Mouse (Mus musculus) MEL (cell line): ENCODE results near the gene Ccdc158. TPM values are rescaled to one million over a fixed set of nuclear protein-coding genes. Genes with fewer than 3 reads are reported as not detected.

ENCODE experiments used
- DNase-seq: peaks from one replicate; pipeline ENCODE4 v3.0.0; 2011; ENCODE audit warnings: low read depth, low spot score
- H3K27ac ChIP-seq: 2 replicates; pipeline ENCODE4 v1.5.1; 2012; ENCODE audit warnings: low read depth, mild to moderate bottlenecking, control low read depth, low read length, moderate library complexity; ENCODE audit not compliant: control insufficient read depth
- H3K27me3 ChIP-seq, 2 experiments: fragments of 150-350 bp in 1 of 2; sonication (generic) in 1 of 2; 2 replicates each; pipeline ENCODE4 v1.6.1; 2012; ENCODE audit warnings: low read length in 2 of 2, mild to moderate bottlenecking in 2 of 2, improper control_type of control experiment in 1 of 2, moderate library complexity in 1 of 2; ENCODE audit not compliant: insufficient read depth in 2 of 2, control insufficient read depth in 1 of 2
- H3K36me3 ChIP-seq, 2 experiments: 2 replicates each; pipeline ENCODE4 v1.6.1; 2012 to 2014; ENCODE audit warnings: low read length in 2 of 2, improper control_type of control experiment in 1 of 2, inconsistent platforms in 1 of 2, mild to moderate bottlenecking in 1 of 2; ENCODE audit not compliant: insufficient read depth in 2 of 2, control insufficient read depth in 1 of 2
- H3K4me1 ChIP-seq, 2 experiments: fragments of 150-350 bp in 1 of 2; sonication (generic) in 1 of 2; 2 replicates each; pipeline ENCODE4 v1.6.1; 2012; ENCODE audit warnings: low read length in 2 of 2, improper control_type of control experiment in 1 of 2, mild to moderate bottlenecking in 1 of 2; ENCODE audit not compliant: insufficient read depth in 2 of 2, control insufficient read depth in 1 of 2
- H3K4me3 ChIP-seq, 2 experiments: fragments of 150-350 bp in 1 of 2; sonication (generic) in 1 of 2; 2 replicates each; pipeline ENCODE4 v1.5.1; 2012; ENCODE audit warnings: low read depth in 2 of 2, low read length in 2 of 2, mild to moderate bottlenecking in 2 of 2, moderate library complexity in 2 of 2, control low read depth in 1 of 2, improper control_type of control experiment in 1 of 2; ENCODE audit not compliant: control insufficient read depth in 1 of 2, insufficient read depth in 1 of 2
- H3K79me2 ChIP-seq: 2 replicates; pipeline ENCODE4 v1.6.1; 2012; ENCODE audit warnings: mild to moderate bottlenecking, low read length, moderate library complexity; ENCODE audit not compliant: control insufficient read depth, poor library complexity, insufficient read depth
- H3K9ac ChIP-seq: 2 replicates; pipeline ENCODE4 v1.6.1; 2012; ENCODE audit warnings: low read depth, mild to moderate bottlenecking, control low read depth, low read length, moderate library complexity; ENCODE audit not compliant: control insufficient read depth, poor library complexity, severe bottlenecking
- H3K9me3 ChIP-seq: fragments of 150-350 bp; sonication (generic); replicated peaks from 2 replicates; pipeline ENCODE4 v1.6.1; 2012; ENCODE audit warnings: mild to moderate bottlenecking, low read length, improper control_type of control experiment, moderate library complexity; ENCODE audit not compliant: insufficient read depth
- CTCF ChIP-seq, 3 experiments: IDR thresholded peaks in 2 of 3; conservative IDR thresholded peaks in 1 of 3; 2 replicates each; pipeline ENCODE4 v1.5.1; 2011 to 2012; ENCODE audit warnings: low read length in 3 of 3, low read depth in 2 of 3, mild to moderate bottlenecking in 2 of 3, improper control_type of control experiment in 1 of 3, inconsistent platforms in 1 of 3, mixed read lengths in 1 of 3, moderate library complexity in 1 of 3; ENCODE audit not compliant: control insufficient read depth in 1 of 3, insufficient read depth in 1 of 3, poor library complexity in 1 of 3, severe bottlenecking in 1 of 3
- E2F4 ChIP-seq: IDR thresholded peaks from 2 replicates; pipeline ENCODE4 v1.6.1; 2011; ENCODE audit warnings: low read depth, low read length, improper control_type of control experiment, borderline replicate concordance
- ETS1 ChIP-seq: IDR thresholded peaks from 2 replicates; pipeline ENCODE4 v1.6.1; 2012; ENCODE audit warnings: low read depth, mild to moderate bottlenecking, inconsistent platforms, low read length, improper control_type of control experiment, moderate library complexity
- GABPA ChIP-seq: IDR thresholded peaks from 2 replicates; pipeline ENCODE4 v1.6.1; 2012; ENCODE audit warnings: low read depth, mild to moderate bottlenecking, inconsistent platforms, low read length, improper control_type of control experiment, moderate library complexity
- JUND ChIP-seq: IDR thresholded peaks from 2 replicates; pipeline ENCODE4 v1.6.1; 2011; ENCODE audit warnings: low read depth, mild to moderate bottlenecking, improper control_type of control experiment, low read length
- KAT2A ChIP-seq: conservative IDR thresholded peaks from 2 replicates; pipeline ENCODE4 v1.6.1; 2012; ENCODE audit warnings: low read depth, low read length, improper control_type of control experiment, inconsistent platforms
- MAFK ChIP-seq: IDR thresholded peaks from 2 replicates; pipeline ENCODE4 v1.6.1; 2011; ENCODE audit warnings: low read depth, mild to moderate bottlenecking, low read length, improper control_type of control experiment, borderline replicate concordance
- MAZ ChIP-seq: IDR thresholded peaks from 2 replicates; pipeline ENCODE4 v1.6.1; 2012; ENCODE audit warnings: low read depth, mild to moderate bottlenecking, inconsistent platforms, low read length, improper control_type of control experiment
- MEF2A ChIP-seq: IDR thresholded peaks from 2 replicates; pipeline ENCODE4 v1.6.1; 2014; ENCODE audit warnings: low read depth, mild to moderate bottlenecking, inconsistent platforms, low read length, improper control_type of control experiment; ENCODE audit not compliant: poor library complexity, insufficient replicate concordance, severe bottlenecking; ENCODE audit errors: extremely low read depth
- MXI1 ChIP-seq: IDR thresholded peaks from 2 replicates; pipeline ENCODE4 v1.6.1; 2011; ENCODE audit warnings: mild to moderate bottlenecking, low read depth, low read length, improper control_type of control experiment
- MYB ChIP-seq: IDR thresholded peaks from 2 replicates; pipeline ENCODE4 v1.6.1; 2011; ENCODE audit warnings: mild to moderate bottlenecking, low read depth, low read length, improper control_type of control experiment
- NELFE ChIP-seq: IDR thresholded peaks from 2 replicates; pipeline ENCODE4 v1.6.1; 2011; ENCODE audit warnings: low read depth, low read length, improper control_type of control experiment
- POLR2A ChIP-seq, 2 experiments: IDR thresholded peaks; 2 replicates each; pipeline ENCODE4 v1.6.1; 2011 to 2012; ENCODE audit warnings: low read length in 2 of 2, mild to moderate bottlenecking in 2 of 2, control low read depth in 1 of 2, improper control_type of control experiment in 1 of 2, low read depth in 1 of 2, moderate library complexity in 1 of 2; ENCODE audit not compliant: control insufficient read depth in 1 of 2, insufficient read depth in 1 of 2, poor library complexity in 1 of 2
- POLR2AphosphoS2 ChIP-seq: IDR thresholded peaks from 2 replicates; pipeline ENCODE4 v1.6.1; 2011; ENCODE audit warnings: low read length, improper control_type of control experiment
- POLR2AphosphoS5 ChIP-seq: IDR thresholded peaks from 2 replicates; pipeline ENCODE4 v1.6.1; 2012; ENCODE audit warnings: low read depth, borderline replicate concordance, mild to moderate bottlenecking, inconsistent platforms, low read length, moderate library complexity, mixed read lengths
- RAD21 ChIP-seq: IDR thresholded peaks from 2 replicates; pipeline ENCODE4 v1.6.1; 2011; ENCODE audit warnings: mild to moderate bottlenecking, low read depth, low read length, improper control_type of control experiment
- SMC3 ChIP-seq: IDR thresholded peaks from 2 replicates; pipeline ENCODE4 v1.6.1; 2011; ENCODE audit warnings: low read depth, low read length, improper control_type of control experiment
- TAL1 ChIP-seq: IDR thresholded peaks from 2 replicates; pipeline ENCODE4 v1.6.1; 2012; ENCODE audit warnings: mild to moderate bottlenecking, inconsistent platforms, low read length, moderate library complexity, mixed read lengths
- TBP ChIP-seq: IDR thresholded peaks from 2 replicates; pipeline ENCODE4 v1.8.0; 2011; ENCODE audit warnings: low read depth, low read length, improper control_type of control experiment
- UBTF ChIP-seq: IDR thresholded peaks from 2 replicates; pipeline ENCODE4 v1.6.1; 2012; ENCODE audit warnings: low read depth, mild to moderate bottlenecking, inconsistent platforms, low read length, improper control_type of control experiment, moderate library complexity, borderline replicate concordance; ENCODE audit not compliant: insufficient read depth
- USF1 ChIP-seq: IDR thresholded peaks from 2 replicates; pipeline ENCODE4 v1.6.1; 2014; ENCODE audit warnings: low read depth, mild to moderate bottlenecking, inconsistent platforms, low read length, improper control_type of control experiment, moderate library complexity
- ZC3H11A ChIP-seq: IDR thresholded peaks from 2 replicates; pipeline ENCODE4 v1.6.1; 2012; ENCODE audit warnings: low read depth, mild to moderate bottlenecking, inconsistent platforms, low read length, improper control_type of control experiment
- ZKSCAN1 ChIP-seq: IDR thresholded peaks from 2 replicates; pipeline ENCODE4 v1.6.1; 2012; ENCODE audit warnings: low read depth, mild to moderate bottlenecking, inconsistent platforms, low read length, improper control_type of control experiment, moderate library complexity
- ZMIZ1 ChIP-seq: IDR thresholded peaks from 2 replicates; pipeline ENCODE4 v1.6.1; 2012; ENCODE audit warnings: low read depth, mild to moderate bottlenecking, inconsistent platforms, low read length, improper control_type of control experiment, moderate library complexity
- ZNF384 ChIP-seq: IDR thresholded peaks from 2 replicates; pipeline ENCODE4 v1.6.1; 2012; ENCODE audit warnings: low read depth, mild to moderate bottlenecking, inconsistent platforms, low read length, improper control_type of control experiment
- polyA plus RNA-seq, 2 experiments: library from polyadenylated mRNA; stranded (reverse) in 1 of 2; unstranded in 1 of 2; fragments of >175 nt in 1 of 2; fragments of >200 nt in 1 of 2; gene quantifications; 2 replicates each; pipeline versions ENCODE4 v1.2.1 to v1.2.4; 2012; ENCODE audit warnings: low replicate concordance in 2 of 2, low read depth in 1 of 2; ENCODE audit not compliant: insufficient read length in 2 of 2, insufficient read depth in 1 of 2, missing spikeins in 1 of 2
- total RNA-seq: library from RNA; depleted of rRNA; stranded (reverse); fragments of 300-350 nt; gene quantifications from 2 replicates; pipeline ENCODE4 v1.2.3, GENCODE M21; 2012; rRNA removed

The Ccdc158 gene
- total RNA-seq (not detected in 2 replicates), polyA plus RNA-seq (under 1 TPM in 1 of 2 experiments, not detected in 1; 0.28 TPM)

DNA sequence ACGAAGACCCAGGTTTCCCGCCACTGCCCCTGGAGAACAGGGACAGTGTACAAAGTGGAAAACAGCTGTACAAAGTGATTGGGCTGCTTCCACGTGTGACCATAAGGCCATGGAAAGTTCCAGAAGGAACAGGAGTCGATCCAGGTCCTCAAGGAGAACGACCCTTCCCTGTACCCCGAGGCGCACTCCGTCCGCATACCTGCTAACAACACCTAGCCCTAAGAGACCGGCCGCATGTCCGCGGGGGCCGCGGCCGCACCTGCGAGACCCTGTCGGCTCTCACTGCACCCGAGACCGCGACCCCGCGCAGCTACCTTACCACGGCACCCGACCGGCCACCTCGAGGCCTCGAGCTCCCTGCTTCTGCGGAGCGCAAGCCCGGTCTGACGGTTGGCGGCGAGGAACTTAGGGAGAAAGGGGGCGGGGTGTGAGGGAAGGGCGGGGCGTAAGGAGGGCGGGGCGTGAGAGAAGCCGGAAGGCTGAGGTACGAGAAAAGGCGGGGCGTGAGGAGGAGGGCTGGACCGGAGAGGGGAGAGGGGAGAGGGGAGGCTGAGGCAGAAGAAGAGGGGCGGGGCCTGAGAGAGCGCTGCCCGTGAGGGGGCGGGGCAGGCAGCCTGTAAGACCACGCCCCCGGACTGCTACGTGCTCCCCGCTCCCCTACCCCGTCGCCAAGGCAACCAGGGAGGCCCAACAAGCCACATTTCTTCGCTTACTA is at the start of gene Ccdc158:
Gene Ccdc158, minus strand, starts transcription at position 413 of the 715 bp plus-strand sequence.
- Histone ChIP-seq H3K27me3 (peaks cover 2 to 3% of the 10 kb centered on the region in 2 experiments; a peak in 2 of 4 replicates), H3K9me3 (no peaks in the 10 kb centered on the region), H3K79me2 (no peaks in the 10 kb centered on the region), H3K4me1 (no peaks in the 10 kb centered on the region), H3K36me3 (no peaks in the 10 kb centered on the region), H3K27ac (no peak within 1 kb of the TSS), H3K4me3 (no peak within 1 kb of the TSS), H3K9ac (no peak within 1 kb of the TSS)
- no peak for DNase-seq
- TF ChIP-seq SMC3, result no peak

- H3K4me3 ChIP-seq, result no peak overlapping the region
Measured at GRCm38 (mm10) chr5:92721610-92722009, 46.5 kb upstream of the Ccdc158 start.

GRCm38 (mm10) chr5:92718856-92719255 is 43.8 kb upstream of the Ccdc158 start:
- H3K27ac ChIP-seq, result no peak overlapping the region
- H3K36me3 ChIP-seq, result no peaks in the 10 kb centered on the region
- TF ChIP-seq CTCF (IDR thresholded peaks at IDR 0.05 in 2 of 3, conservative IDR thresholded peaks at IDR 0.05 in 1 of 3; ENCODE audit: control insufficient read depth in 1 of 3, insufficient read depth in 1 of 3, low read depth in 2 of 3, low read length in 3 of 3, poor library complexity in 1 of 3, severe bottlenecking in 1 of 3), result no peak
- no peak for TF ChIP-seq TBP
- no peak for TF ChIP-seq POLR2AphosphoS5
- no peak for TF ChIP-seq TAL1
- TF ChIP-seq MAFK, result no peak
- no peak for TF ChIP-seq POLR2A (IDR thresholded peaks at IDR 0.05; ENCODE audit: control insufficient read depth in 1 of 2, insufficient read depth in 1 of 2, low read depth in 1 of 2, low read length in 2 of 2, poor library complexity in 1 of 2)
- no peak for TF ChIP-seq E2F4
- no peak for TF ChIP-seq MAZ
- no peak for TF ChIP-seq MEF2A
- no peak for TF ChIP-seq ZKSCAN1
- no peak for TF ChIP-seq POLR2AphosphoS2
- TF ChIP-seq ETS1, result no peak
- TF ChIP-seq NELFE, result no peak
- TF ChIP-seq USF1, result no peak
- TF ChIP-seq JUND, result no peak
- no peak for TF ChIP-seq ZMIZ1
- TF ChIP-seq MYB, result no peak
- TF ChIP-seq ZNF384, result no peak
- no peak overlapping the region for H3K9ac ChIP-seq
- H3K79me2 ChIP-seq, result no peaks in the 10 kb centered on the region
- no peak for DNase-seq
- no peaks in the 10 kb centered on the region for H3K9me3 ChIP-seq
- no peak overlapping the region for H3K4me3 ChIP-seq
- no peaks in the 10 kb centered on the region for H3K4me1 ChIP-seq
- H3K27me3 ChIP-seq, result no peaks in the 10 kb centered on the region

More at GRCm38 (mm10) chr5:92721610-92722009, 46.5 kb upstream of the Ccdc158 start:
- H3K27me3 ChIP-seq, result no peaks in the 10 kb centered on the region
- TF ChIP-seq GABPA (no peak), ZMIZ1 (no peak), RAD21 (no peak), MXI1 (no peak), UBTF (no peak), KAT2A (no peak), POLR2AphosphoS5 (no peak), USF1 (no peak), CTCF (IDR thresholded peaks at IDR 0.05 in 2 of 3, conservative IDR thresholded peaks at IDR 0.05 in 1 of 3; ENCODE audit: control insufficient read depth in 1 of 3, insufficient read depth in 1 of 3, low read depth in 2 of 3, low read length in 3 of 3, poor library complexity in 1 of 3, severe bottlenecking in 1 of 3) (no peak), TBP (no peak), NELFE (no peak), ZC3H11A (no peak)
- H3K27ac ChIP-seq, result no peak overlapping the region
- H3K79me2 ChIP-seq, result no peaks in the 10 kb centered on the region
- H3K36me3 ChIP-seq, result no peaks in the 10 kb centered on the region
- H3K4me1 ChIP-seq, result no peaks in the 10 kb centered on the region
- no peaks in the 10 kb centered on the region for H3K9me3 ChIP-seq
- no peak for DNase-seq
- no peak overlapping the region for H3K9ac ChIP-seq
